Mouse (Mus musculus) ES-Bruce4 (cell line): ENCODE results near the gene Frmd5.

Source experiments
- CTCF ChIP-seq: IDR thresholded peaks from one replicate; pipeline ENCODE4 v1.8.1; 2011; ENCODE audit warnings: low read depth, low read length
- POLR2A ChIP-seq: IDR thresholded peaks from one replicate; pipeline ENCODE4 v1.8.1; 2011; ENCODE audit warnings: low read length; ENCODE audit not compliant: insufficient read depth

- TF ChIP-seq POLR2A (no peak), CTCF (no peak)
Observed at GRCm38 (mm10) chr2:121728907-121729575, 77.8 kb downstream of the Frmd5 start.
